Mouse (Mus musculus) myocyte (in vitro differentiated cells): Measurements from ENCODE around the gene Lmna. TPM values are rescaled to one million over a fixed set of nuclear protein-coding genes. Genes with fewer than 3 reads are reported as not detected.

ENCODE experiments used
- H3K27me3 ChIP-seq: one replicate; pipeline ENCODE4 v1.6.1; 2011; ENCODE audit not compliant: control insufficient read depth, insufficient read depth, insufficient read length
- H3K36me3 ChIP-seq: one replicate; pipeline ENCODE4 v1.6.1; 2011; ENCODE audit not compliant: control insufficient read depth, insufficient read depth
- H3K4me2 ChIP-seq: one replicate; pipeline ENCODE4 v1.6.1; 2011; ENCODE audit warnings: low read depth, control low read depth
- H3K4me3 ChIP-seq: one replicate; pipeline ENCODE4 v1.5.1; 2011; ENCODE audit warnings: mild to moderate bottlenecking, control low read depth, moderate library complexity
- H3K79me2 ChIP-seq: one replicate; pipeline ENCODE4 v1.6.1; 2011; ENCODE audit not compliant: control insufficient read depth, insufficient read depth
- H3ac ChIP-seq: one replicate; pipeline ENCODE4 v1.6.1; 2011; ENCODE audit not compliant: control insufficient read depth, insufficient read length
- CEBPB ChIP-seq: IDR thresholded peaks from 2 replicates; pipeline ENCODE4 v1.6.1; 2011; ENCODE audit warnings: mild to moderate bottlenecking, moderate library complexity; ENCODE audit not compliant: poor library complexity, insufficient read depth, severe bottlenecking
- E2F4 ChIP-seq: IDR thresholded peaks from one replicate; pipeline ENCODE4 v1.6.1; 2011; ENCODE audit warnings: mild to moderate bottlenecking, control low read depth, moderate library complexity; ENCODE audit not compliant: insufficient read depth
- MAX ChIP-seq: IDR thresholded peaks from one replicate; pipeline ENCODE4 v1.6.1; 2011; ENCODE audit warnings: low read depth, mild to moderate bottlenecking, control low read depth
- MYOD1 ChIP-seq, 3 experiments: IDR thresholded peaks; one replicate each; pipeline ENCODE4 v1.6.1; 2011; ENCODE audit warnings: control low read depth in 2 of 3, low read depth in 2 of 3, mild to moderate bottlenecking in 2 of 3, moderate library complexity in 1 of 3; ENCODE audit not compliant: insufficient read length in 2 of 3, control insufficient read depth in 1 of 3
- MYOG ChIP-seq, 3 experiments: IDR thresholded peaks; one replicate each; pipeline ENCODE4 v1.6.1; 2011; ENCODE audit warnings: control low read depth in 2 of 3, low read depth in 2 of 3, mild to moderate bottlenecking in 2 of 3; ENCODE audit not compliant: insufficient read length in 2 of 3, control insufficient read depth in 1 of 3, insufficient read depth in 1 of 3
- POLR2A ChIP-seq: IDR thresholded peaks from one replicate; pipeline ENCODE4 v1.6.1; 2011; ENCODE audit warnings: low read depth, mild to moderate bottlenecking, control low read depth, moderate library complexity; ENCODE audit not compliant: insufficient read length
- POLR2AphosphoS2 ChIP-seq: IDR thresholded peaks from one replicate; pipeline ENCODE4 v1.6.1; 2011; ENCODE audit warnings: low read depth, control low read depth; ENCODE audit not compliant: insufficient read length
- REST ChIP-seq: IDR thresholded peaks from one replicate; pipeline ENCODE4 v1.6.1; 2011; ENCODE audit warnings: mild to moderate bottlenecking, control low read depth, moderate library complexity; ENCODE audit not compliant: insufficient read depth, insufficient read length
- SRF ChIP-seq: IDR thresholded peaks from one replicate; pipeline ENCODE4 v1.6.1; 2011; ENCODE audit warnings: low read depth; ENCODE audit not compliant: control insufficient read depth, insufficient read length
- TCF12 ChIP-seq: IDR thresholded peaks from one replicate; pipeline ENCODE4 v1.6.1; 2011; ENCODE audit warnings: mild to moderate bottlenecking, control low read depth; ENCODE audit not compliant: poor library complexity, insufficient read depth, severe bottlenecking
- TCF3 ChIP-seq: IDR thresholded peaks from one replicate; pipeline ENCODE4 v1.6.1; 2011; ENCODE audit warnings: low read depth, control low read depth; ENCODE audit not compliant: insufficient read length
- USF1 ChIP-seq: IDR thresholded peaks from one replicate; pipeline ENCODE4 v1.6.1; 2011; ENCODE audit warnings: low read depth, mild to moderate bottlenecking, control low read depth, moderate library complexity
- polyA plus RNA-seq: library from polyadenylated mRNA; unstranded; fragments of >200 nt; fragmentation: generic; extraction: Trizol; gene quantifications from one replicate; pipeline ENCODE4 v1.2.1, GENCODE M21; 2012; ENCODE audit warnings: missing spikeins

Lmna gene
- polyA plus RNA-seq, 1 experiment = 954 TPM

GRCm38 (mm10) chr3:88454762-88455587 is 54.8 kb downstream of the Lmna start:
- H3K79me2 ChIP-seq = no peaks in the 10 kb centered on the region
- no peaks in the 10 kb centered on the region for H3K27me3 ChIP-seq
- H3ac ChIP-seq = no peak overlapping the region
- H3K4me3 ChIP-seq = no peak overlapping the region
- TF ChIP-seq MYOG (IDR thresholded peaks at IDR 0.05; ENCODE audit: control insufficient read depth in 1 of 3, insufficient read depth in 1 of 3, insufficient read length in 2 of 3, low read depth in 2 of 3) = no peak
- TF ChIP-seq CEBPB = no peak
- no peak for TF ChIP-seq MYOD1 (IDR thresholded peaks at IDR 0.05; ENCODE audit: control insufficient read depth in 1 of 3, insufficient read length in 2 of 3, low read depth in 2 of 3)
- no peak for TF ChIP-seq POLR2AphosphoS2
- TF ChIP-seq MAX = no peak
- no peak for TF ChIP-seq TCF12
- TF ChIP-seq REST = no peak
- no peak for TF ChIP-seq POLR2A
- no peak for TF ChIP-seq SRF
- TF ChIP-seq USF1 = no peak
- TF ChIP-seq TCF3 = no peak
- TF ChIP-seq E2F4 = no peak
- H3K4me2 ChIP-seq = no peak overlapping the region
- no peaks in the 10 kb centered on the region for H3K36me3 ChIP-seq

GRCm38 (mm10) chr3:88453986-88454385 is 55.8 kb downstream of the Lmna start:
- no peak overlapping the region for H3K4me2 ChIP-seq

GRCm38 (mm10) chr3:88453369-88453768 is 56.4 kb downstream of the Lmna start:
- TF ChIP-seq E2F4 (no peak), CEBPB (no peak), REST (no peak), MAX (no peak), USF1 (no peak), MYOD1 (IDR thresholded peaks at IDR 0.05; ENCODE audit: control insufficient read depth in 1 of 3, insufficient read length in 2 of 3, low read depth in 2 of 3) (no peak), POLR2A (no peak), POLR2AphosphoS2 (no peak), TCF12 (no peak), MYOG (IDR thresholded peaks at IDR 0.05; ENCODE audit: control insufficient read depth in 1 of 3, insufficient read depth in 1 of 3, insufficient read length in 2 of 3, low read depth in 2 of 3) (no peak), SRF (no peak), TCF3 (no peak)
- H3K4me3 ChIP-seq = no peak overlapping the region
- no peak overlapping the region for H3ac ChIP-seq
- no peaks in the 10 kb centered on the region for H3K79me2 ChIP-seq
- no peaks in the 10 kb centered on the region for H3K36me3 ChIP-seq
- no peaks in the 10 kb centered on the region for H3K27me3 ChIP-seq
- no peak overlapping the region for H3K4me2 ChIP-seq

More at GRCm38 (mm10) chr3:88453986-88454385, 55.8 kb downstream of the Lmna start:
- H3K27me3 ChIP-seq = no peaks in the 10 kb centered on the region
- H3K4me3 ChIP-seq = no peak overlapping the region
- H3K36me3 ChIP-seq = no peaks in the 10 kb centered on the region
- no peak overlapping the region for H3ac ChIP-seq
- no peak for TF ChIP-seq SRF
- no peak for TF ChIP-seq TCF12
- no peak for TF ChIP-seq USF1
- no peak for TF ChIP-seq CEBPB
- TF ChIP-seq E2F4 = no peak
- H3K79me2 ChIP-seq = no peaks in the 10 kb centered on the region

GRCm38 (mm10) chr3:88452716-88453115 is 57.0 kb downstream of the Lmna start:
- Histone ChIP-seq H3ac (no peak overlapping the region), H3K36me3 (no peaks in the 10 kb centered on the region), H3K27me3 (no peaks in the 10 kb centered on the region), H3K79me2 (no peaks in the 10 kb centered on the region), H3K4me2 (peak overlapping the region; percentile 18), H3K4me3 (no peak overlapping the region)
- peak; percentile 45 for TF ChIP-seq TCF3
- TF ChIP-seq MYOG (IDR thresholded peaks at IDR 0.05; ENCODE audit: control insufficient read depth in 1 of 3, insufficient read depth in 1 of 3, insufficient read length in 2 of 3, low read depth in 2 of 3) = peak in 2 of 3 experiments; percentile 52 to 84
- no peak for TF ChIP-seq TCF12
- TF ChIP-seq POLR2AphosphoS2 = no peak
- no peak for TF ChIP-seq REST
- peak; percentile 54 to 91 (median 79) for TF ChIP-seq MYOD1 (IDR thresholded peaks at IDR 0.05; ENCODE audit: control insufficient read depth in 1 of 3, insufficient read length in 2 of 3, low read depth in 2 of 3)

GRCm38 (mm10) chr3:88452246-88452645 is 57.5 kb downstream of the Lmna start:
- no peak for TF ChIP-seq E2F4
- peak in 1 of 3 experiments; percentile 19 for TF ChIP-seq MYOG (IDR thresholded peaks at IDR 0.05; ENCODE audit: control insufficient read depth in 1 of 3, insufficient read depth in 1 of 3, insufficient read length in 2 of 3, low read depth in 2 of 3)
- peak in 1 of 3 experiments; percentile 20 for TF ChIP-seq MYOD1 (IDR thresholded peaks at IDR 0.05; ENCODE audit: control insufficient read depth in 1 of 3, insufficient read length in 2 of 3, low read depth in 2 of 3)
- H3ac ChIP-seq = no peak overlapping the region
- H3K27me3 ChIP-seq = no peaks in the 10 kb centered on the region
- no peaks in the 10 kb centered on the region for H3K36me3 ChIP-seq
- H3K4me3 ChIP-seq = no peak overlapping the region
- no peaks in the 10 kb centered on the region for H3K79me2 ChIP-seq
- peak overlapping the region; percentile 18 for H3K4me2 ChIP-seq
